Mouse (Mus musculus) intestine, embryonic 16.5 days (tissue): Measurements from ENCODE around the gene Apc2. TPM values are rescaled to one million over a fixed set of nuclear protein-coding genes. Genes with fewer than 3 reads are reported as not detected.

ENCODE experiments used
- microRNA-seq: library from miRNA; unstranded; fragments of <30 nt; microRNA quantifications from one replicate; pipeline ENCODE4, GENCODE M21; 2016
- polyA plus RNA-seq: library from polyadenylated mRNA; unstranded; fragments of >200 nt; fragmentation: Nextera tagmentation; extraction: Ambion mirVana; gene quantifications from 2 replicates; pipeline ENCODE4 v1.2.1, GENCODE M21; 2015

Apc2 gene
- polyA plus RNA-seq, 1 experiment from 2014 or later = 3.1 TPM

Small RNA genes lying within 50 kb of the gene (microRNA-seq; reads per million reads assigned to microRNA genes)
- 0.91 reads per million for gene Mir6911

Other genes starting within 250 kb of the Apc2 start
- gene Gpx4, start 248.8 kb upstream of the Apc2 start, polyA plus RNA-seq = 942 and 972 TPM in 2 replicates
- 13.4 and 14.3 TPM in 2 replicates for gene Sbno2, start 190.4 kb upstream of the Apc2 start, polyA plus RNA-seq
- gene Stk11, start 180.2 kb upstream of the Apc2 start, polyA plus RNA-seq = 13.8 and 15.7 TPM in 2 replicates
- gene Atp5d, start 157.3 kb upstream of the Apc2 start, polyA plus RNA-seq = 846 and 854 TPM in 2 replicates
- gene Cbarp, start 155.1 kb upstream of the Apc2 start, polyA plus RNA-seq = 5.1 TPM in 2 replicates
- gene Midn, start 147.7 kb upstream of the Apc2 start, polyA plus RNA-seq = 8.8 and 10.3 TPM in 2 replicates
- 53.2 and 62.6 TPM in 2 replicates for gene Cirbp, start 130.0 kb upstream of the Apc2 start, polyA plus RNA-seq
- gene 1600002K03Rik, start 123.0 kb upstream of the Apc2 start, polyA plus RNA-seq = 23.6 TPM in 2 replicates
- 7.4 and 8.1 TPM in 2 replicates for gene Efna2, start 116.5 kb upstream of the Apc2 start, polyA plus RNA-seq
- 40.9 and 42.4 TPM in 2 replicates for gene Mum1, start 69.5 kb upstream of the Apc2 start, polyA plus RNA-seq
- gene Ndufs7, start 46.9 kb upstream of the Apc2 start, polyA plus RNA-seq = 604 and 616 TPM in 2 replicates
- gene Gamt, start 35.0 kb upstream of the Apc2 start, polyA plus RNA-seq = 91.0 and 106 TPM in 2 replicates
- 36.8 and 37.6 TPM in 2 replicates for gene Dazap1, start 34.5 kb upstream of the Apc2 start, polyA plus RNA-seq
- 894 and 922 TPM in 2 replicates for gene Rps15, start 3.5 kb upstream of the Apc2 start, polyA plus RNA-seq
- gene 2310011J03Rik, start 24.6 kb downstream of the Apc2 start, polyA plus RNA-seq = 60.4 and 64.3 TPM in 2 replicates
- gene Pcsk4, start 33.5 kb downstream of the Apc2 start, polyA plus RNA-seq = 10.8 and 12.9 TPM in 2 replicates
- 255 and 314 TPM in 2 replicates for gene Reep6, start 34.0 kb downstream of the Apc2 start, polyA plus RNA-seq
- gene Adamtsl5, start 52.4 kb downstream of the Apc2 start, polyA plus RNA-seq = 28.2 and 37.2 TPM in 2 replicates
- 0.39 and 0.64 TPM in 2 replicates for gene Plk5, start 60.5 kb downstream of the Apc2 start, polyA plus RNA-seq
- gene Mex3d, start 91.7 kb downstream of the Apc2 start, polyA plus RNA-seq = 1.9 and 2.7 TPM in 2 replicates
- 133 and 144 TPM in 2 replicates for gene Mbd3, start 103.6 kb downstream of the Apc2 start, polyA plus RNA-seq
- 1,179 and 1,252 TPM in 2 replicates for gene Uqcr11, start 110.9 kb downstream of the Apc2 start, polyA plus RNA-seq
- 62.7 and 62.9 TPM in 2 replicates for gene Tcf3, start 137.7 kb downstream of the Apc2 start, polyA plus RNA-seq
- 0.06 and 0.10 TPM in 2 replicates for gene Onecut3, start 198.9 kb downstream of the Apc2 start, polyA plus RNA-seq
- gene Atp8b3, start 243.1 kb downstream of the Apc2 start, polyA plus RNA-seq = 0.09 and 0.17 TPM in 2 replicates